Mouse (Mus musculus) kidney, embryonic 14.5 days (tissue): ENCODE results near the gene Sult2a8. TPM values are rescaled to one million over a fixed set of nuclear protein-coding genes. Genes with fewer than 3 reads are reported as not detected.
"Not testable (repeated sequence)": the region's sequence is repeated elsewhere in the genome, so short reads cannot be mapped to it uniquely, and the experiment has no call there.

Experiments used
- ATAC-seq: fragments of 200-750 bp; cut with Nextera tagmentation; 2 replicates; pipeline ENCODE4 v1.8.0; 2017; ENCODE audit warnings: moderate number of reproducible peaks, mild to moderate bottlenecking, moderate TSS enrichment, moderate library complexity; ENCODE audit not compliant: low FRiP score, low TSS enrichment
- H3K27ac ChIP-seq: fragments of 300-500 bp; sonication (generic); 2 replicates; pipeline ENCODE4 v1.5.1; 2014; ENCODE audit warnings: low read depth, mild to moderate bottlenecking, low read length, moderate library complexity, mixed read lengths
- H3K27me3 ChIP-seq: fragments of 300-500 bp; sonication (generic); 2 replicates; pipeline ENCODE4 v1.6.1; 2014; ENCODE audit warnings: mild to moderate bottlenecking, low read length; ENCODE audit not compliant: control insufficient read depth, insufficient read depth
- H3K36me3 ChIP-seq: fragments of 300-500 bp; sonication (generic); 2 replicates; pipeline ENCODE4 v1.6.1; 2014; ENCODE audit warnings: low read length, mixed read lengths; ENCODE audit not compliant: control insufficient read depth, insufficient read depth
- H3K4me1 ChIP-seq: fragments of 300-500 bp; sonication (generic); 2 replicates; pipeline ENCODE4 v1.6.1; 2014; ENCODE audit warnings: low read length, mixed read lengths; ENCODE audit not compliant: control insufficient read depth, insufficient read depth
- H3K4me2 ChIP-seq: fragments of 300-500 bp; sonication (generic); replicated peaks from 2 replicates; pipeline ENCODE4 v1.6.1; 2014; ENCODE audit warnings: low read depth, mild to moderate bottlenecking, low read length
- H3K4me3 ChIP-seq: fragments of 300-500 bp; sonication (generic); 2 replicates; pipeline ENCODE4 v1.5.1; 2014; ENCODE audit warnings: mild to moderate bottlenecking, low read length
- H3K9ac ChIP-seq: fragments of 300-500 bp; sonication (generic); 2 replicates; pipeline ENCODE4 v1.6.1; 2014; ENCODE audit warnings: low read depth, mild to moderate bottlenecking, low read length, moderate library complexity
- H3K9me3 ChIP-seq: fragments of 300-500 bp; sonication (generic); 2 replicates; pipeline ENCODE4 v1.6.1; 2016; ENCODE audit warnings: low read length; ENCODE audit not compliant: control insufficient read depth
- WGBS: fragments of 180-500 bp; shearing (Covaris S2); extraction: QIAGEN DNeasy Blood & Tissue Kit; methylation state at CpG from one replicate; pipeline ENCODE4 v1.1.7; 2014; 5-methylcytosine and 5-hydroxymethylcytosine counted together
- polyA plus RNA-seq: library from polyadenylated mRNA; unstranded; fragments of >200 nt; fragmentation: Nextera tagmentation; extraction: Ambion mirVana; gene quantifications from 2 replicates; pipeline ENCODE4 v1.2.1, GENCODE M21; 2014

Gene Sult2a8
- polyA plus RNA-seq: not detected in 2 replicates

- no peak for ATAC-seq
- Histone ChIP-seq H3K36me3 (no peaks in the 10 kb centered on the region), H3K4me2 (no peak within 1 kb of the TSS), H3K4me1 (no peaks in the 10 kb centered on the region), H3K4me3 (no peak within 1 kb of the TSS), H3K27ac (no peak within 1 kb of the TSS), H3K9me3 (peaks cover 6% of the 10 kb centered on the region; the same call in 1 of the 2 replicates), H3K27me3 (no peaks in the 10 kb centered on the region), H3K9ac (no peak within 1 kb of the TSS)
- 73% methylated on average over 3 of the region's 3 CpGs for WGBS
Measured at GRCm38 (mm10) chr7:14446534-14446933, at the start of gene Sult2a8. TSS of gene Sult2a8 (minus strand) at chr7:14446769.

GRCm38 (mm10) chr7:14494130-14494529 is 47.6 kb upstream of the Sult2a8 start, which contains the start of gene Sult2a7:
TSS of gene Sult2a7 (minus strand) at chr7:14494230.
- no peak within 1 kb of the TSS for H3K9ac ChIP-seq
- no peak within 1 kb of the TSS for H3K27ac ChIP-seq
- H3K36me3 ChIP-seq: no peaks in the 10 kb centered on the region
- H3K4me3 ChIP-seq: no peak within 1 kb of the TSS
- WGBS: 93% methylated on average over 4 of the region's 4 CpGs
- no peak within 1 kb of the TSS for H3K4me2 ChIP-seq
- peaks cover 8% of the 10 kb centered on the region; the same call in 1 of the 2 replicates for H3K9me3 ChIP-seq
- no peaks in the 10 kb centered on the region for H3K27me3 ChIP-seq
- no peaks in the 10 kb centered on the region for H3K4me1 ChIP-seq
- ATAC-seq: no peak

- H3K4me1 ChIP-seq: no peaks in the 10 kb centered on the region
- H3K4me3 ChIP-seq: no peak overlapping the region
- H3K9me3 ChIP-seq: peaks cover 8% of the 10 kb centered on the region; the same call in 1 of the 2 replicates
- no peak overlapping the region for H3K27ac ChIP-seq
- no peak overlapping the region for H3K9ac ChIP-seq
- no peaks in the 10 kb centered on the region for H3K27me3 ChIP-seq
- no peaks in the 10 kb centered on the region for H3K36me3 ChIP-seq
- no peak overlapping the region for H3K4me2 ChIP-seq
- no peak for ATAC-seq
- 76% methylated on average over 3 of the region's 3 CpGs for WGBS
Measured at GRCm38 (mm10) chr7:14492886-14493285, 46.3 kb upstream of the Sult2a8 start.

GRCm38 (mm10) chr7:14439581-14439980 is 7.0 kb downstream of the Sult2a8 start:
- H3K27me3 ChIP-seq: no peaks in the 10 kb centered on the region
- H3K4me2 ChIP-seq: no peak overlapping the region
- H3K9me3 ChIP-seq: 0 out of 2 replicates have a peak, but pooled peaks cover 4% of the 10 kb centered on the region
- no peaks in the 10 kb centered on the region for H3K36me3 ChIP-seq
- H3K9ac ChIP-seq: no peak overlapping the region
- no peak for ATAC-seq
- H3K4me3 ChIP-seq: no peak overlapping the region
- no peaks in the 10 kb centered on the region for H3K4me1 ChIP-seq
- H3K27ac ChIP-seq: no peak overlapping the region

GRCm38 (mm10) chr7:14438484-14438883 is 8.1 kb downstream of the Sult2a8 start:
- no peak for ATAC-seq
- WGBS: 80% methylated on average over 1 of the region's 1 CpGs
- Histone ChIP-seq H3K27me3 (no peaks in the 10 kb centered on the region), H3K9ac (no peak overlapping the region), H3K4me1 (no peaks in the 10 kb centered on the region), H3K36me3 (no peaks in the 10 kb centered on the region), H3K27ac (no peak overlapping the region), H3K4me3 (no peak overlapping the region), H3K9me3 (0 out of 2 replicates have a peak, but pooled peaks cover 4% of the 10 kb centered on the region), H3K4me2 (no peak overlapping the region)

- no peak overlapping the region for H3K27ac ChIP-seq
- no peaks in the 10 kb centered on the region for H3K4me1 ChIP-seq
- no peak overlapping the region for H3K4me3 ChIP-seq
- 90% methylated on average over 2 of the region's 2 CpGs for WGBS
- ATAC-seq: no peak
- 0 out of 2 replicates have a peak, but pooled peaks cover 4% of the 10 kb centered on the region for H3K9me3 ChIP-seq
- no peaks in the 10 kb centered on the region for H3K36me3 ChIP-seq
- no peaks in the 10 kb centered on the region for H3K27me3 ChIP-seq
- no peak overlapping the region for H3K4me2 ChIP-seq
- no peak overlapping the region for H3K9ac ChIP-seq
Measured at GRCm38 (mm10) chr7:14438029-14438428, 8.5 kb downstream of the Sult2a8 start.

- not testable (repeated sequence) for H3K4me3 ChIP-seq, H3K27me3 ChIP-seq, H3K4me1 ChIP-seq, H3K9me3 ChIP-seq, H3K27ac ChIP-seq, ATAC-seq, H3K36me3 ChIP-seq, H3K9ac ChIP-seq, H3K4me2 ChIP-seq
Measured at GRCm38 (mm10) chr7:14399363-14399762, 47.2 kb downstream of the Sult2a8 start.

GRCm38 (mm10) chr7:14396462-14396861 is 50.1 kb downstream of the Sult2a8 start:
- H3K36me3 ChIP-seq: no peaks in the 10 kb centered on the region
- 0 out of 2 replicates have a peak, but pooled peaks cover 3% of the 10 kb centered on the region for H3K9me3 ChIP-seq
- H3K9ac ChIP-seq: no peak overlapping the region
- H3K4me2 ChIP-seq: no peak overlapping the region
- no peak for ATAC-seq
- no peak overlapping the region for H3K27ac ChIP-seq
- H3K4me3 ChIP-seq: no peak overlapping the region
- H3K4me1 ChIP-seq: no peaks in the 10 kb centered on the region
- H3K27me3 ChIP-seq: no peaks in the 10 kb centered on the region
